13 mouse cellular contexts compared by ENCODE assay signal in the genomic region with DNA sequence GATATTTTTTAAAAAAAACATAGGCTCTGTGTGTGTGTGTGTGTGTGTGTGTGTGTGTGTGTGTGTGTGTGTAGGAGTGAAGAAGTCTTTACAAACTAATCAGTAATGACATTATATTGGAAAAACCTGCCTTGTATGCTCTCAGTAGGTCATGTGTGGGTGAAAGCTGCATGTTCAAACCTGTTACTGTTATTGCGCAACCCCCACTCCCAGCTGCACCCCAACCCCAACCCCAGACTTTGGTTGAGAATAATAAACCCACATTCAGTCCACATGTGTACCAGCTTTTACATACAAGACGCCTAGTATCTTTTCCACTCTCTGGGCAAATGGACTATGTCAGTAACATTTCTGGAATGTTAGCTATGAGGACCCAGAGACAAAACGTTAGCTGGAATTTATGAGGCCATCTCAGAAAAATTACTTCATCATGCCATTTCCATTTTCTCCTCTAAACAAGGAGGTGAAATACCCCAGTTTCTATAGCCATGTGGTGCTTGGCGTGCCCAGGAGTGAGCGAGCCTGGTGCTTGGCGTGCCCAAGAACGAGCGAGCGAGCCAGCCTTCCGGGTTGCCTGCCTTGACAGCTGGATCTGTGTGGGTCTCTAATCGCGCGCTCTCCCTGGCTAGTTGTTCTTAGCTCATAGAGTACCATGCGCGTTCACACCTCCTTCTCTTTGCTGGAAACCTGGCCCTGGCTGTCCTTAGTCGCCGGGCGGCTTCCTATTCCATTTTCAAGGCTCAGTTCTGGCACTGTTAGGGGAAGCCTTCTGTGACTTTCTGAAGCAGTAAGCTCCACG. TPM values are rescaled to one million over a fixed set of nuclear protein-coding genes. Genes with fewer than 3 reads are reported as not detected.
DNase-seq lines count a peak whose midpoint lies in the region; ATAC-seq lines count a peak whose summit lies in the region.
"Had no signal": no experiment of that assay in that cellular context is flagged by ENCODE, and none has a peak within 500 bp of the region (broad histone marks: within the 10 kb centered on the region; RNA-seq: fewer than 3 reads in every experiment).

No protein-coding gene starts in this region.

- intact Hi-C loops in heart, postnatal 36 days (cut with DNase I), result no loop called here

- peaks cover 12% of the 10 kb centered on the region for H3K4me1 ChIP-seq in heart, embryonic 10.5 days
- H3K4me1 ChIP-seq in limb, embryonic 11.5 days (ENCODE audit: control insufficient read depth, insufficient read depth, low read length), result no peaks in the 10 kb centered on the region
- H3K4me1 ChIP-seq in limb, embryonic 10.5 days, result no peaks in the 10 kb centered on the region
- H3K4me1 ChIP-seq: megakaryocyte, embryonic 14.5 days had no signal

- no peak overlapping the region for H3K4me2 ChIP-seq in limb, embryonic 11.5 days (ENCODE audit: low read depth, severe bottlenecking)
- H3K4me2 ChIP-seq: lung, embryonic 14.5 days had no signal

- no peaks in the 10 kb centered on the region for H3K27me3 ChIP-seq in heart, embryonic 10.5 days (ENCODE audit: insufficient read depth, poor library complexity, severe bottlenecking)
- no peaks in the 10 kb centered on the region for H3K27me3 ChIP-seq in limb, embryonic 11.5 days (ENCODE audit: control insufficient read depth, insufficient read depth, low read length)
- no peaks in the 10 kb centered on the region for H3K27me3 ChIP-seq in limb, embryonic 10.5 days (ENCODE audit: low read depth, poor library complexity, severe bottlenecking)

- no peak for DNase-seq in heart, embryonic 10.5 days (ENCODE audit: low spot score)
- DNase-seq in heart, postnatal 36 days, result no peak
- peak; percentile 19 for DNase-seq in limb, embryonic 11.5 days (ENCODE audit: low spot score)
- no peak for DNase-seq in limb, embryonic 10.5 days (ENCODE audit: low spot score)
- DNase-seq in fibroblast of lung, adult 2 months (ENCODE audit: low read depth), result peak; percentile 2
- no peak for DNase-seq in urinary bladder, postnatal 10 days (ENCODE audit: low spot score)
- DNase-seq in gastrocnemius, adult 18-20 months (ENCODE audit: low spot score), result no peak
- DNase-seq: cerebellum, adult 11-12 months; kidney, adult 18-20 months; lung, embryonic 14.5 days; thymus, postnatal 4 days had no signal

- WGBS in heart, embryonic 10.5 days, result 77% methylated on average over 19 of the region's 19 CpGs
- WGBS in limb, embryonic 11.5 days, result 89% methylated on average over 19 of the region's 19 CpGs
- 92% methylated on average over 19 of the region's 19 CpGs for WGBS in limb, embryonic 10.5 days

- H3K36me3 ChIP-seq in heart, embryonic 10.5 days, result no peaks in the 10 kb centered on the region
- no peaks in the 10 kb centered on the region for H3K36me3 ChIP-seq in limb, embryonic 11.5 days (ENCODE audit: control insufficient read depth, insufficient read depth, low read length)
- no peaks in the 10 kb centered on the region for H3K36me3 ChIP-seq in limb, embryonic 10.5 days

- ATAC-seq in limb, embryonic 11.5 days (ENCODE audit: insufficient number of reproducible peaks, low FRiP score, low TSS enrichment, low read depth), result no peak
- ATAC-seq: CD4-positive, CD25-positive, alpha-beta regulatory T cell, adult 4 months had no signal

- H3K27ac ChIP-seq in heart, embryonic 10.5 days, result peak overlapping the region; percentile 49; the same call in 1 of the 2 replicates
- no peak overlapping the region for H3K27ac ChIP-seq in limb, embryonic 11.5 days (replicated peaks; ENCODE audit: low read depth, low read length)
- H3K27ac ChIP-seq in limb, embryonic 10.5 days, result no peak overlapping the region

- H3K9ac ChIP-seq in limb, embryonic 11.5 days (ENCODE audit: low read length), result no peak overlapping the region
- H3K9ac ChIP-seq: lung, embryonic 14.5 days had no signal

- H3K9me3 ChIP-seq in heart, embryonic 10.5 days, result no peaks in the 10 kb centered on the region
- no peaks in the 10 kb centered on the region for H3K9me3 ChIP-seq in limb, embryonic 11.5 days (ENCODE audit: control insufficient read depth, low read length)
- H3K9me3 ChIP-seq in limb, embryonic 10.5 days (replicated peaks), result no peaks in the 10 kb centered on the region
- H3K9me3 ChIP-seq: megakaryocyte, embryonic 14.5 days had no signal

- no peak overlapping the region for H3K4me3 ChIP-seq in heart, embryonic 10.5 days
- no peak overlapping the region for H3K4me3 ChIP-seq in limb, embryonic 11.5 days (ENCODE audit: low read depth, low read length)
- no peak overlapping the region for H3K4me3 ChIP-seq in limb, embryonic 10.5 days
- H3K4me3 ChIP-seq: megakaryocyte, embryonic 14.5 days had no signal

RNA-seq across cellular contexts. Expression of a gene that starts 30.5 kb away (rescaled TPM):
- polyA plus RNA-seq in heart, embryonic 10.5 days (2016; fragmentation: Nextera tagmentation; extraction: Ambion mirVana), result 9.3 and 11.4 TPM in 2 replicates
- 10 to 100 TPM; 36.4 to 40.3 TPM for total RNA-seq in heart, postnatal 36 days (2021)
- polyA plus RNA-seq in limb, embryonic 11.5 days (2014; fragmentation: Nextera tagmentation; extraction: Ambion mirVana), result 10.7 and 11.3 TPM in 2 replicates
- 6.3 and 7.2 TPM in 2 replicates for polyA plus RNA-seq in limb, embryonic 10.5 days (2016; fragmentation: Nextera tagmentation; extraction: Ambion mirVana)
- total RNA-seq in gastrocnemius, adult 18-20 months (2021), result 10 to 100 TPM; 63.8 to 88.7 TPM

Comparison
In these comparisons a context has a peak if more than half of its experiments do, and no peak if none do; other contexts are left out.
1. DNase-seq: peak in limb, embryonic 11.5 days (single experiment) and fibroblast of lung, adult 2 months (single experiment); none in heart, embryonic 10.5 days (single experiment), heart, postnatal 36 days (0 of 2), limb, embryonic 10.5 days (single experiment), urinary bladder, postnatal 10 days (single experiment) and gastrocnemius, adult 18-20 months (single experiment).